Mouse (Mus musculus) adrenal gland, postnatal 36 days (tissue): ENCODE results near the gene Txndc16. TPM values are rescaled to one million over a fixed set of nuclear protein-coding genes. Genes with fewer than 3 reads are reported as not detected.

Source experiments
- DNase-seq, 2 experiments: peaks; one replicate each; pipeline ENCODE4 v3.0.0; 2021; ENCODE audit warnings: mixed read lengths in 1 of 2
- long read RNA-seq, 2 experiments: library from polyadenylated mRNA; stranded (forward); transcript quantifications; one replicate each; pipeline ENCODE4 v2.0.0; 2021; ENCODE audit warnings: borderline sequencing depth in 2 of 2
- total RNA-seq, 2 experiments: library from RNA; stranded (reverse); gene quantifications; 2 replicates each; pipeline ENCODE4 v1.2.3; 2021

Gene Txndc16
- total RNA-seq = 10 to 100 TPM; 15.0 to 18.0 TPM
- long read RNA-seq, experiment 1, full-length matches to known transcripts = 4 of 8 reads
- long read RNA-seq, experiment 1, partial matches to known transcripts = 3 of 8 reads
- long read RNA-seq, experiment 1, other reads (novel, unspliced or antisense) = 1 of 8 reads
- long read RNA-seq, experiment 2, full-length matches to known transcripts = 3 of 5 reads
- long read RNA-seq, experiment 2, partial matches to known transcripts = 0 of 5 reads
- long read RNA-seq, experiment 2, other reads (novel, unspliced or antisense) = 2 of 5 reads

DNA sequence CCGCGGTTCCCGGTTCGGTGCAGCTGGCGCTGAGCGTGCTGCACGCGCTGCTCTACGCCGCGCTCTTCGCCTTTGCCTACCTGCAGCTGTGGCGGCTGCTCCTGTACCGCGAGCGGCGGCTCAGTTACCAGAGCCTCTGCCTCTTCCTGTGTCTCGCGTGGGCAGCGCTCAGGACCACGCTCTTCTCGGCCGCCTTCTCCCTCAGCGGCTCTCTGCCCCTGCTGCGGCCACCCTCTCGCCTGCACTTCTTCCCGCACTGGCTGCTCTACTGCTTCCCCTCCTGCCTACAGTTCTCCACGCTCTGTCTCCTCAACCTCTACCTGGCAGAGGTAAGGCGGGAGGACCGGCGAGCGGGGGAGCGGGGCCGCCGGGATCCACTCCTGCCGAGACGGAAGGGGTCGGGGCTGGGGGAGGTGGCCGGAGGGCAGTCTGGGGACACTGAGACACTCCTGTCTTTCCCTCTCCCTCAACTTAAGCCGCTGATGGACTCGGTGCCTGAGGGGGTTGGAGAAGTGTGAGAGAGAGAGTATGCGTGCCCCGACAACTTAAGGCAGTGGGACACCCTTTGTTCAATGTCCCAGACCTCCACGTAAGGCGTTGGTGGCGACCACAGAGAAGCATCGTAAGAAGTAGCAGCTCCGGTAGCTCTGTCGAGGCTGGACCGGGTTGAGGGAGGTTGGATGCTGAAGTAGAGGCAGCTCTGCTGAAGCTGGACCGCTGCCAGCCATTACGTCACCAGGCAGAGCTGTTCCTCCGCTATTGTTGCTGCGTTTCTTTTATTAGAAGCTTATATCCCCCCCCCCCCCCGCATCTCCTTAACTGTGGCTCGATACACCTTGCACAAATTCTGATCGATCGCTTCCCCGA is at the start of gene Txndc16:
Gene Txndc16, minus strand, starts transcription at position 239 of the 867 bp plus-strand sequence.
- DNase-seq = peak; percentile 84 to 89

- no peak for DNase-seq
These were observed 43.9 kb upstream of the Txndc16 start for GRCm38 (mm10) chr14:45263831-45264592.

GRCm38 (mm10) chr14:45251548-45252076 is 31.5 kb upstream of the Txndc16 start:
- DNase-seq = no peak

- peak in 1 of 2 experiments; percentile 4 for DNase-seq
These were observed 21.5 kb upstream of the Txndc16 start for GRCm38 (mm10) chr14:45241613-45242012.

DNA sequence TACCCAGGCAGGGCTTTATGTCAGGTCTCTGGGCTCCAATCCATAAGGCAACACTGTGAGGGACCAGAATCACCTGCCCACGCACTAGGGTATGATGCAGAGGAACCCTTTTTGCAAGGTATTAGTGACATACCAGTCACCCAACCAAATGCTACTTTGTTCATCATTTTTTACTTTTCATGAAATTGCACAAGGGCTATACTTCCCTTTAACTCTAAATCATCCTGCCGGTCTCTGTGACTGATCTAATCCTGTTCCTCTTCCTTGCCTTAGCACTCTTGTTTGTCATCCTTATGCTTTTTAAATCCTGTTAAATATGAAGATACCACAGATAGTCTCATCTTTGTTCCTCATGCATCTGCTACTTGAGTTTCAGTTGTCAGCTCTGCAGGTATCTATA is 18.9 kb upstream of the Txndc16 start:
- DNase-seq = no peak

GRCm38 (mm10) chr14:45220957-45221630 is 966 bp upstream of the Txndc16 start:
- no peak for DNase-seq

- DNase-seq = peak; percentile 99
These were observed 643 bp downstream of the Txndc16 start, which contains the start of gene Gpr137c for GRCm38 (mm10) chr14:45219281-45220089. Gene Gpr137c (plus strand): TSS chr14:45219717.

DNA sequence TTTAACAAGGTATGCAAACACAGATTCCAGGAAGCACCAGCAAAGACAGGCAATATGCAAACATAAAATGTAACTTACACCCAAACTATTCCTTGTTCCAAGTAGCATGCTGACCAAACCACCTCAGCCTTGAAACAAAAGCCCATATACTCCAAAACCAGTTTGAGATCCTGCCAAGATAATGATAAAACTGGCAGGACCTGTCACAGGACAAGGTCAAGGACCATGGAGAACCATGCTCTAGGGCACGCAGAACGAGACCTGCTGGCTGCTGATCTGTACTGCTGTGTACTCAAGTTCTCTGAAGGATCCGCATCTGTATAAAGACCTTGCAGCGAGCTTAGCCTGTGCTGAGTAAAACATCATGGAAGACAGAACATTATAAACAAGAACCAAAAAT is 2.4 kb downstream of the Txndc16 start:
- DNase-seq = peak; percentile 12 to 13

GRCm38 (mm10) chr14:45216711-45217340 is 3.3 kb downstream of the Txndc16 start:
- no peak for DNase-seq

DNA sequence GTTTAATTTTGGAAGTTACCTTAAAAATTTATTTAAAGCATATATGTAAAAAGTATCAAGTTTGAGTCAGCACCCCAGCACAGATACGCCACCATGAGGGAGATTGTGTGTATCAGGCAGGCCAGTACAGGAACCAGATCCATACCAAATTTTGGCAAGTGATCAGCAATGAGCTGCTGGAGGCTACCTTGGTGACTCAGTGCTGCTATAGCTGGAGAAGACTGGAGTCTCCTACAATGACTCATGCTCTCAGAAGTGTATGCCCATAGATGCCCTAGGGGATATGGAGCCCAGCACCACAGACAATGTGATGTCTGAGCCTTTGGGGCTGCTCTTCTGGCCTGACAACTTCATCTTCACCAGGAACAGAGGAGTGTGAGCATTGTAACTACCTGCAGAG is 8.7 kb downstream of the Txndc16 start:
- DNase-seq = no peak

DNA sequence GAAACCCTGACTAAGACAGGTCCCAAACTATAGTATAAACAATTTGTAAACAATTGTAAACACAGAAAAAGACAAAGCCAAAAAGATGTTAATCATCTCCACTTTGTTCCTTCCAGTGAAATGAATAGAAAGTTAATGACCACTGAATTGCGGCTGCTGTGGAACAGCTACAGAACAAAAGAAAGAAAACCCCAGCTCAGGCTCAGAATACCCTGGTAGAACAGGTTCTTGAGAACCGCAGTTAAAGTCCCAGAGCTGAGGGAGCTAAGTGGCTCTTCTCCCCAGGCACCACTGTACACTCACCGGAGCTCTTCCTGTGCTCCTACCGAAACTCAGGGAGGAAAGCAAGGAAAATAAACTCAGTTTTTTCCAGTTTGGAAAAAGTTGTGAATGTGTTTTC is 9.4 kb downstream of the Txndc16 start:
- DNase-seq = no peak

DNA sequence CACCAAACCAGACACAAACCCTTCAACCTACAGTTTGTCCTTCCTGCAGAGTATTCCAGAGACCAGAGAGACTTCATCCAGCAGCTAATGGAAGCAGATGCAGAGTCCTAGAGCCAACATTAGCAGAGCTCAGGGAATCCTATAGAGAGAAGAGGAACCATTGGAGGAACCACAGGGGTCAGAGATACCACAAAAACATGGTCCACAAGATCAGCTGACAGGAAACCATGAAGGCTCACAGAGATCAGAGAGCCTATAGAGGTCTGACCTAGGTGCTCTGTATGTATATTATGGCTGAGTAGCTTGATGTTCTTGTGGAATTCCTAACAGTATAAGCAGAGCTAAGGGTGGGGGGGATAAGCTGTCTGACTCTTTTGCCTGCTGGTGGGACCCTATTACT is 19.5 kb downstream of the Txndc16 start:
- DNase-seq = no peak

- no peak for DNase-seq
These were observed 29.1 kb downstream of the Txndc16 start for GRCm38 (mm10) chr14:45190999-45191398.

DNA sequence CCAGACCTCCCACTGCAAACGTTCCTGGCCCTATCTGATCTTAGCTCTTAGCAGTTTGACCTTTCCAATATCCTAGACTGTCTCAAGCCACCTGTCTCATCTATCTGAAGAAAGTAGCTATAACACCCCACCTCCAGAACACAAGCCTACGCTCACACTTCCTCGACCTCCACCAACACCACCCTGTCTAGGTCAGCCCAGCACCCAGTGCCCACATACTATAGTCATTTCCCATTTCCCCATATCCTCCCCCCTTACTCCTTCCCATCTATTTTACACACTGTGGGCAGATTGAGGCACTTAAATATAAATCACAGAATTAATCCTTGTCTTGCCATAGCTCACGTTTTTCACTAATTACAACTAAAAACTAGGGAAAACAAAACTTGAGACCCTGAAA is 38.5 kb downstream of the Txndc16 start:
- DNase-seq = no peak

- no peak for DNase-seq
These were observed 40.5 kb downstream of the Txndc16 start for GRCm38 (mm10) chr14:45179606-45180005.

DNA sequence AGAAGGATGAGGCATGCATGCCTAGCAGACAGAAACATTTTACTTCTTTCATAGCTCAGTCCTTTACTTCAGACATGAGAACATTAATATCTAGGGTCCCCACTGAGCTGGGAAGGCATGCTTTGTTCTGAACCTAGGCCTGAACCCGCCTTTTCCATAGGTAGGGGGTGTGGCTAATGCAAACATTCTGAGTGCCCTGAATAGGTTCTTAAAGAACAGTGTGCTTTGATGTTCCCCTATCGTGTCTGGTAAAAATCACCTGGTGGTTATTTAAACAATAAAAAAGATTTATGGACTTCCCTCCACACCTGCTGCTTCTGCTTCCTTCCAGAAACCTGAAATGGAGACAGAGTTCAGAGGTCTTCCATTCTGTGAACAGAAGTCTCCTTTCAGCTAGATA is 40.9 kb downstream of the Txndc16 start:
- DNase-seq = no peak

- DNase-seq = no peak
These were observed 45.0 kb downstream of the Txndc16 start for GRCm38 (mm10) chr14:45175012-45175740.

GRCm38 (mm10) chr14:45172260-45172659 is 47.9 kb downstream of the Txndc16 start:
- no peak for DNase-seq

DNA sequence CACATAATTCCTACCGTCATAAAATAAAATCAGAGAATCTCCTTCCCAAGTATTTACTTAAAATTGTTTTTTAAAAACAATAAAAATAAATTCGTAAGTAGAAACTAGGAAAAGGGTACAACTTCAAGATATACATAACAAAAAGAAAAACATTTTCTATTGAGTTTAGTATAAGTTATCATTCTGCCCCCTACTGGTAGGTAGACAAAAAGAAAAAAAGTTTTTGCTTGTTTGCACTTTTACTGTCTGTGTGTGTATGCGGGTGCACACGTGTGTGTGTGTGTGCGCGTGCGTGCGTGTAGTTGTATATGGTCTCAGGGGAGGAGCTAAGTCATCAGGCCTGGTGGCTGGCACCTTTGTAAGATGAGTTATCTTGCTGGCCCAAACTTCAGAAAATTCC is 52.8 kb downstream of the Txndc16 start:
- no peak for DNase-seq
